Mouse (Mus musculus) CH12.LX (cell line): ENCODE measurements around the gene Srf.

ENCODE experiments used
- EP300 ChIP-seq: IDR thresholded peaks from 2 replicates; pipeline ENCODE4 v1.6.1; 2011; ENCODE audit warnings: low read length, improper control_type of control experiment
- SMC3 ChIP-seq: IDR thresholded peaks from 2 replicates; pipeline ENCODE4 v1.6.1; 2011; ENCODE audit warnings: low read depth, low read length, improper control_type of control experiment
- ZC3H11A ChIP-seq: IDR thresholded peaks from 2 replicates; pipeline ENCODE4 v1.6.1; 2012; ENCODE audit warnings: low read depth, mild to moderate bottlenecking, inconsistent platforms, low read length, improper control_type of control experiment
- ZNF384 ChIP-seq: IDR thresholded peaks from 2 replicates; pipeline ENCODE4 v1.6.1; 2012; ENCODE audit warnings: low read depth, low read length, improper control_type of control experiment, inconsistent platforms

DNA sequence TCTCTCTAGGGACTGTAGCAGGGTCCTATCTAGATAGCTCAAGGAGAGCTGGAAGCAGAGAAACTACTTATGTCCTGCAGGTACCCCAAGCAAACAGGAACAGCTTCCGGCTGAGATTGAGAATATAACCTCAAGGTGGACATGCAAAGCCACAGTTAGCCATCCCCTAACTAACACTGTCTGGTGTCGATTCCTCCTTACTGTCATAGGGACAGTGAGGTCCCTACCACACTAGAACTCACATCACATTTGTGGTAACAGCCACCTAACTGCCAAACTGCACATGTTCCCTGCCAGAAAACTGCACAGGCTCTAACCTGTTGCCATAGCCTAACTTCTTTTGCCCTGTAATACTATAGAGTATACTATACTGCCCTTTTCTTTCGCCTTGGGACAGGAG, 2.0 kb downstream of the Srf start:
- TF ChIP-seq SMC3, result no peak
- no peak for TF ChIP-seq ZC3H11A
- TF ChIP-seq EP300, result no peak
- no peak for TF ChIP-seq ZNF384
